Mouse (Mus musculus): ENCODE measurements around the gene Tmco4.
A peak's percentile ranks its signal among the peaks of the same experiment; 100 is the strongest.

Tmco4 gene

DNA sequence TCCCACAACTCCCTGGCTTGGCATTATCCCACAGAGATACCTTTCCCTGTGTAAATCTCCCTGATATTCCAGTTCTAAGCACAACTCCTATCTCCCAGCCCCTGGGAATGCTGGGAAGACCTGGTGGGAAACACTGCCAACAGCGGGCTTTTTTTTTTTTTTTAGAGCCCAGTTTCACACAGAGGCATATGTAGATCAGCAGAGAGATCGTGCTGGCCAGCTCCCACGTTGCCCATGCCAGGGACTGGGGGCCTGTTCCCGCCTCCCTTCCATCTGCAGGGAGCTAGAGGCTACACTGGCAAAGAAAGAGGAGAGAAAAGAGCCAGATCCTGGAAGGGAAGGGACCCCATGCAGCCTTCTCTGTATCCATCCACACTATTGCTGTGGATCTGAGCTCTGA, 95.6 kb downstream of the Tmco4 start:
- DNase-seq = no peak

GRCm38 (mm10) chr4:139074060-139074459, 101.4 kb downstream of the Tmco4 start:
- no peak for DNase-seq

- peak; percentile 48 for DNase-seq
Measured at GRCm38 (mm10) chr4:139075041-139075711, 102.5 kb downstream of the Tmco4 start, which contains the start of gene Htr6. TSS of gene Htr6 (minus strand) at chr4:139075570.

- no peak for DNase-seq
Measured at GRCm38 (mm10) chr4:139075915-139076314, 103.2 kb downstream of the Tmco4 start.

- peak; percentile 51 for DNase-seq
Measured at GRCm38 (mm10) chr4:139078313-139078712, 105.6 kb downstream of the Tmco4 start.

DNA sequence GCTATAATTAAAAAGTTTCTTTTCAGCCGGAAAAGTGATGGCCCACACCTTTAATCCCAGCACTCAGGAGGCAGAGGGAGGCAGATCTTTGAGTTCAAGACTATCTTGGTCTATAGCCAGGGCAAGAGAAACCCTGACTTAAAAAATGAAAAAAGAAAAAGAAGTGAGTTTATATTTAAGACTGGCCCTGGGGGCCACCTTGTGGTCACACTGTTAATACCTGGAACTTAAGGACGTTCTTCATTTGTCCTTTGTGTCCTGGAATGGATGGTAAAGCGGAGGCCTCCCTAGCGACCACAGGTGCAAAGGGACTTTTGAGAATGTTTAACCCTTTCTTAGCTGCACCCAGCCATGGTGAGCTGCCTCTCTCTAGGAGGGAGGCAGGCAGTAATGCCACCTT, 106.0 kb downstream of the Tmco4 start:
- peak; percentile 57 for DNase-seq

GRCm38 (mm10) chr4:139079439-139079838, 106.8 kb downstream of the Tmco4 start:
- no peak for DNase-seq

- no peak for DNase-seq
Measured at GRCm38 (mm10) chr4:139080259-139080658, 107.6 kb downstream of the Tmco4 start.

GRCm38 (mm10) chr4:139081270-139081931, 108.7 kb downstream of the Tmco4 start:
- DNase-seq = no peak

- DNase-seq = peak; percentile 66
Measured at GRCm38 (mm10) chr4:139082790-139083564, 110.3 kb downstream of the Tmco4 start.

DNA sequence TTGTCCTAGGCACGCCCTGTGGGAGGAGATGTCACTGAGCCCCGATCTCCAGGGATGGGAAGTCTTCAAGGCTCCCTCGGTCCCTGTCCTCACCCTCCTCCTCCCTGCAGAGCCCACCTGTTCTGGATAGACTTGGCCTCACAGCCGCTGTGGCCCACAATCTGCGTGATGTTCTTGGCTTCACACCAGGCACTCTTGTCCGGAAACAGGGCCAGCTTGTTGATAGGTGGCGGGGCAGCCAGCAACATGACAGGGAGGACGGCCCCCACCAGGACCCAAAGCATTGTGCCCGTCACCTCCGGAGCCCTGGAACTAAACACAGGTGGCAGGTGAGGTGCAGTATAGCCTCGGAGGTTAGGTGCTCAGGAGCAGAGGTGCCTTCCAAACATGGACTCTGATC, 112.6 kb downstream of the Tmco4 start:
- DNase-seq = no peak

DNA sequence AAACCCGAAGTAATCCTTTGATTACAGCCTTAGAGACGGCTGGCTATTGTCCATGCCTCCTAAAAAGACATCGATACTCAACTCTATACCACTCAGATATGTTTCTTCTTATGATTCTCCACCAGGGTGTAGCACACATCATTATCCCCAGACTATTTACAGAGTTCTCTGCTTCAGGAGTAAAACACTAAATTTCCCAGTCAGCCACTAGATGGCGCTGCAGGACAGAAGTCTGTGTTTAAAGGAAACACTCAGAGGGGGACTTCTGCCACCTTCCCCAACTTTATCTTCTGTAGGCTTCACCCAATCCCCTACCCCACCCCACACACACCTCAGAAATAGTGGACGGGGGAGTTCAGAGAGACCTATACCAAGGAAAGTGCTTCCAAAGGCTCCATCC, 113.3 kb downstream of the Tmco4 start:
- peak; percentile 86 for DNase-seq

DNA sequence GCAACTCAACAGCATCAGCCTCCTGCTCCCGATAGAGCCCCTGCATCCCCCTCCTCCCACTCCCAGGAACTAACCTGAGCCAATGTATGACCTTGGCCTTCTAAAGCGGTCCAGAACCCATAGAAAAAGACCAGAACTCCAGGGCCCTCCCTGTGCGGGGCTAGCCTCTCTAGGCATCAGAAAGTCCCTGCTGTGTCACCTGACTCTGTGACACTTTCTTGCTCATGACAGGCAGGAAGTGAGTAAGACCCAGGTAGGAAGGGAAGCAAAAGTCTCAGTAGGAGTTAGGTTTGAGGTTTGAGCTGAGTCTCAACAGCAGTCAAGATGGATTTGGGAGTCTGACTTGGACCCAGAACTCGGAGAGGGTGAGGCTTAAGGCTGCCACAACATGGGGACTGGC, 114.3 kb downstream of the Tmco4 start:
- no peak for DNase-seq

DNA sequence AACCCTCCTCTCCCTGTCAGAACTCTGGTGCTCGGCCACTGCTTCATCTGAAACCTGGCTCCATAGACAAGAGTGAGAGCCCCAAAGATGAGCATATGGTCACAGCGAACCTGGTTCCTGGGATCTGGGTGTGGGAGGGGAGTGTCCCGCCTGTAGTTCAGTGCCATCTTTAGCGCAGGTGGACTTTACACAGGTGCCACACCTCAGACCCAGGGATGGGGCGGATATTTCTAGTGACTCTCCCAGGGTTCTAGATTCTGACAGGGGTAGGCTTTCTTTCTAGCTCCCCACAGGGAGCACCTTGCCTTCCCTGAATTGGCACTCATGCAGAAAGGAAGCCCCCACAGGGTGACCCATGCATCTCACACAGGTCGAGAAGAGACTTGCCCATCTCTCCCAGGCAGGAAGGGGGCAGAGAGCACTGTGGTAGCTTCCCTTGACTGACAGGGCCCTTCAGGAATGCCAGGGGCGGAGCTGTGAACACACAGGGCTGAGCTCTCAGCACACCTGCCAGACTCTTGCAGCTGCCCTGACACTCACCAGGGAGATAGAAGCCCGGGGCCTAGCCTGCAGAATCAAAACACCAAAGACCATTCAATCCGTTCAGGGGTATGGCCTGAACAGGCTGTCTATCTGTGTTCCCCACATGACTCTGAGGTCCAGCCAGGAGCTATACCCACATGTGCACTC, 116.4 kb downstream of the Tmco4 start:
- no peak for DNase-seq

- no peak for DNase-seq
Measured at GRCm38 (mm10) chr4:139090303-139090940, 117.7 kb downstream of the Tmco4 start.

- DNase-seq = peak; percentile 49
Measured at GRCm38 (mm10) chr4:139091066-139091465, 118.4 kb downstream of the Tmco4 start.

DNA sequence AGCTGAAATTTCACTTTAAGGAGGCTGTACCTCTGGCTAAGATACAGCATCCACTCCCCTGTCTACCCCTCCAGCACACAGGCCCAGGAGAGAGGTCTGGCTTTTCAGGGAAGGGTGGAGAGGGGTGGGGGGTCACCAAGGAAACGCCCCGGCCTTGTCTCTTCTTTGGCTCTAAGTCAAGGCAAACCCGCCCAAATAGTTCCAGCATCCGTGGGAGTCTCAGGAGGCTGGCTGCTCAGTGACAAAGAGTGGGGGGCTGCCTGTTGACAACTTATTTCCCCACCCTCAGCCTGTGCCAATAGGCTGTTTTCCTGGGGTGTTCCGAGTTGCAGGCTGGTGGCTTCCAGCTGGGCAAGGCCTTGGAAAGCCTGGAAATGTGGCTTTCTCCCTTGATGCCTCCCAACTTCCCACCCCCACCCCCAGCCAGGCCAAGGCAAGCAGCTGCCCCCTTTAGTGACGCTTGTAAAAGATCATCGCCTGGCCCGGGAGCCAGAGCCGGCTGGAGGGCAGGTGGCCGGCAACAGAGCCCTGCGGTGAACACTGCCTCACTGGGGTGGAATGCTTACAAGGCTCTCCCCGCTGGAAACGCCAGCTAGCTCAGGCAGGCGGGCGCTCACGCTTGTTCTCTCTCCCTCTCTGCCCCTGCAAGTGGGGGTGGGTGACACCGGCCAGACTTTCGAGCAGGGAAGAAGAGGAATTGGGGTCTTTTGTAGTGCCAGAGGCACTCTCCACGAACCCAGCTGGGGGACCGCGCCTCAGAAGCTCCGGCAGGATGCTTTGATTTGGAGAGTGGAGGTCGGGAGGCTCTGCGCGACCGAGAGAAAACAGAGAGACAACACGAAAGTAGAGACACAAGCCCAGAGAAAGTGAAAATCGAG, 119.0 kb downstream of the Tmco4 start:
- DNase-seq = peak; percentile 71

DNA sequence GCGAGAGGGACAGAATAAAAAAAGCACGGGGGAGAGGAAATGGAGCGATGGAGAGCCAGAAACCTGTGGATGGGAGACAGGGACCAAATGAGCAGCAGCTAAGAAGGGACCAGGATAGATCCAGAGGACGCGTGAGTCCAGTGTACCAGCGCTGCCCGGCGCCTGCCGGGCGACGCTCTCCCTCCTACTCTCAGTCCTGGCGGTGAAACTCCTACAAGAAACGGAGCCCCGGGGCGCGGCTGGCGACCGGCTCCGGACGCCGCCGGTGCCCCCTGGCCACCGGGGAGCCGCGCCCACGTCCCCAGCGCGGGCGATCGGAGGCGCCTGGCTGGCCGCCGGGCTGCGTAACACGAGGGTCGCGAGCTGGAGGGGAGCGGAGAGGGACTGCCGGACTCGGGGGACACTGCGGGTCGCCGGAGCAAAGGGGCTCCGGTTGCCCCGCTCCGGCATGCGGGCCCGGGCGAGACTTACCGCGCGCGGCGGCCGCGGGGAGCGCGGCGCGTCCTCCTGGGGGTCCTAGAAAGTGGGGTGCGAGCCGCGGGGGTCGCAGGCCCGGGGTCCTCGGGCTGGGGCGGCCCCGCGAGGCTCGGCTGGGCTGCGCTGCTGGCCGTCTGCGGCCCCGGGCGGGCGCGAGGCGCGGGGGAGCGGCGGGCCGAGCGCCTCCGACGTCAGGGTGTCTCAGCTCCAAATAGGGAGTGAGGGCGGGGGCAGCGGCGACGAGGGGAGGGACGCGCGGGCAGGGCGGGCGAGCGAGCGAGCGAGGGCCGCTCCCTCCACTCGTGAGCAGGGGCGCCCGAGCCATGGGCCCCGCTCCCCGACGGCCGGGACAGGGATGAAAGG, 119.9 kb downstream of the Tmco4 start, which contains the start of gene Nbl1:
TSS of gene Nbl1 (minus strand) at position 638 of the 840 bp plus-strand sequence.
- peak; percentile 59 for DNase-seq

DNA sequence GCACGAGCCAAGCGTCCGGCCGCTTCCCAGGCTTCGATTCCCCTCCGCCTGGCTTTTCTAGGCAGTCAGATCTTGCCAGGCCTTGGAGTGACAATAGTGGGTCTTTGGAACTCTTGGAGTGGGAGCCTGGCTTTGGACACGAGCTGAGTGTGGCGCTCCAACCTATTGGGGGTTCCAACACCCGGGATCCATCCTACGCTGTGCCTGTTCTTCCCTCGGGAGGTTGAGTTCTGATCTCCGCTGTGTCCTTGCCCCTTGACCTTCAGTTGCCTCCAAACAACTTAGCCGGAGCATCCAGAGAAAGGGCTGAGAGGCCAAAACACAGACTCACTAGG, 120.5 kb downstream of the Tmco4 start:
- no peak for DNase-seq

GRCm38 (mm10) chr4:139095406-139095805, 122.7 kb downstream of the Tmco4 start:
- no peak for DNase-seq

- no peak for DNase-seq
Measured at GRCm38 (mm10) chr4:139096201-139096600, 123.5 kb downstream of the Tmco4 start.
